Mouse (Mus musculus) liver, embryonic 13.5 days (tissue): Measurements from ENCODE around the gene Col9a2. TPM values are rescaled to one million over a fixed set of nuclear protein-coding genes. Genes with fewer than 3 reads are reported as not detected.

ENCODE experiments used
- ATAC-seq: fragments of 200-750 bp; cut with Nextera tagmentation; 2 replicates; pipeline ENCODE4 v1.8.0; 2017; ENCODE audit warnings: low read depth, mild to moderate bottlenecking, moderate number of reproducible peaks, moderate library complexity
- DNase-seq: peaks from one replicate; pipeline ENCODE4 v3.0.0; 2022
- H3K27ac ChIP-seq: fragments of 300-500 bp; sonication (generic); 2 replicates; pipeline ENCODE4 v1.5.1; 2015; ENCODE audit warnings: moderate library complexity, mild to moderate bottlenecking, inconsistent platforms
- H3K27me3 ChIP-seq: fragments of 300-500 bp; sonication (generic); 2 replicates; pipeline ENCODE4 v1.6.1; 2015; ENCODE audit warnings: mild to moderate bottlenecking, inconsistent platforms
- H3K36me3 ChIP-seq: fragments of 300-500 bp; sonication (generic); 2 replicates; pipeline ENCODE4 v1.6.1; 2015; ENCODE audit warnings: mild to moderate bottlenecking, inconsistent platforms
- H3K4me1 ChIP-seq: fragments of 300-500 bp; sonication (generic); replicated peaks from 2 replicates; pipeline ENCODE4 v1.6.1; 2015; ENCODE audit warnings: inconsistent platforms
- H3K4me2 ChIP-seq: fragments of 300-500 bp; sonication (generic); 2 replicates; pipeline ENCODE4 v1.6.1; 2015; ENCODE audit warnings: inconsistent platforms, mild to moderate bottlenecking, moderate library complexity
- H3K4me3 ChIP-seq: fragments of 300-500 bp; sonication (generic); replicated peaks from 2 replicates; pipeline ENCODE4 v1.5.1; 2015; ENCODE audit warnings: mild to moderate bottlenecking, inconsistent platforms
- H3K9ac ChIP-seq: fragments of 300-500 bp; sonication (generic); 2 replicates; pipeline ENCODE4 v1.6.1; 2015; ENCODE audit warnings: mild to moderate bottlenecking, inconsistent platforms
- H3K9me3 ChIP-seq: fragments of 300-500 bp; sonication (generic); replicated peaks from 2 replicates; pipeline ENCODE4 v1.6.1; 2016; ENCODE audit warnings: inconsistent platforms
- WGBS: fragments of 180-500 bp; shearing (Covaris S2); methylation state at CpG from one replicate; pipeline ENCODE4 v1.1.7; 2015; ENCODE audit not compliant: insufficient replicate concordance; 5-methylcytosine and 5-hydroxymethylcytosine counted together
- polyA plus RNA-seq: library from polyadenylated mRNA; unstranded; fragments of >200 nt; fragmentation: Nextera tagmentation; extraction: Ambion mirVana; gene quantifications from 2 replicates; pipeline ENCODE4 v1.2.1, GENCODE M21; 2015

Col9a2 gene
- polyA plus RNA-seq, 1 experiment from 2014 or later: 2.3 TPM

DNA sequence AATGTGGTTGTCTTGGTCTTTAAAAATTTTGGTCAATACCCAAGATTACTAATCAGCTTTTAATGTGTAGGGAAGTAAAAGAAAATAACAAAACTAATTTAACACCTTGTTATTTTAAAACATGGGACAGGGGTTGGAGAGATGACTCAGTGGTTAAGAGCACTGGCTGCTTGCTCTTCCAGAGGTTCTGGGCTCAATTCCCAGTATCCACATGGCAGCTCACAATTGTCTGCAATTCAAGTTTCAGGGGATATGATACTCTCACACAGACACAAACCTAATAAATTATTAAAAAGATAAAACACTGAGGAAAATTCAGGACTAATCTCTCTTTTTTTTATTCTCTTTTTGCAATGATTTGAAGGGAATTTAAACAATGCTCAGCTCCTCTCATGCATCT, 45.3 kb downstream of the Col9a2 start:
- H3K4me1 ChIP-seq: no peaks in the 10 kb centered on the region
- no peaks in the 10 kb centered on the region for H3K27me3 ChIP-seq
- H3K4me2 ChIP-seq: no peak overlapping the region
- H3K27ac ChIP-seq: no peak overlapping the region
- DNase-seq (no peak), ATAC-seq (no peak)
- peaks cover 67% of the 10 kb centered on the region for H3K36me3 ChIP-seq
- H3K4me3 ChIP-seq: no peak overlapping the region
- no peaks in the 10 kb centered on the region for H3K9me3 ChIP-seq
- H3K9ac ChIP-seq: no peak overlapping the region

DNA sequence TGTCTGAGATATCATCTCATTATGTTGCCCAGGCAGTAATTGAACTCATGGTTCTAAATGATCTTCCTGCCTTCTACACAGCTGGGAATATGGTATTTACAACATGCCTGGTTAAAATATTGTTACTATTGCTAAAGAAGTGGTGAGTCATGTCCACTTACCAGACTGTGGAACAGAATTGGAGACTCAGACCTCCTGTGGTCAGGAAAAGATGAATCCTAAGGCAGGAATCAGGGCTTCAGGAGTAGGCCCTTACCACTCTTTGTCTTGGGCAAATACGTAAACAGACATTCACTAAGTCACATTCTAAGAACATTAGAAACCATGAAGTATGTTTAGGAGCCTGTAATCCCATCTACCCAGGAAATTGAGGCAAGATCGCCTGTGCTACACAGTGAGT, 49.5 kb downstream of the Col9a2 start:
- DNase-seq (no peak), ATAC-seq (no peak)
- WGBS: 77% methylated on average over 2 of the region's 2 CpGs

DNA sequence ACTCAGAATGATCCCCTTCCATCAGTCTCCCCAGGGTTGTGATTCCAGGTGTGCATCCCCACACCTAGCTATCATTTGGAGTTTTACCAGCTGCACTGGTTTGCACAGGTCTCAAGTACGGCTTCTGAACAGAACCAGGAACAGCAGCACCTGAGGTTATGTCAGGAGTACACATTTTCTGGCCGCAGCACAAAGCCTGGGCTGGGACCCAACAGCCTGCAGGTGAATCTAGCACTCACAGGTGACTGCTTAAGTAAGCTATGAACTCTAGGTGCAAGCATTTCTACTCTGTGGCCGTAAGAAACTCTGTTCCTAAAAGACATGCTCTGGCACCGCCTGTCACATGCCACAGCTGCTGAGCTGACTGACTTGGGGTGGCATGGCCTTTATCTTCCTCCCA, 51.0 kb downstream of the Col9a2 start:
- Histone ChIP-seq H3K9ac (no peak overlapping the region), H3K27ac (no peak overlapping the region), H3K4me2 (no peak overlapping the region), H3K9me3 (no peaks in the 10 kb centered on the region), H3K4me3 (no peak overlapping the region), H3K27me3 (no peaks in the 10 kb centered on the region), H3K36me3 (peaks cover 65% of the 10 kb centered on the region), H3K4me1 (no peaks in the 10 kb centered on the region)
- no peak for DNase-seq
- WGBS: 80% methylated on average over 4 of the region's 4 CpGs
- ATAC-seq: no peak

More for the DNA sequence above, 49.5 kb downstream of the Col9a2 start:
- no peak overlapping the region for H3K27ac ChIP-seq
- H3K4me1 ChIP-seq: no peaks in the 10 kb centered on the region
- H3K4me3 ChIP-seq: no peak overlapping the region
- H3K4me2 ChIP-seq: no peak overlapping the region
- no peaks in the 10 kb centered on the region for H3K27me3 ChIP-seq
- no peaks in the 10 kb centered on the region for H3K9me3 ChIP-seq
- H3K9ac ChIP-seq: no peak overlapping the region
- peaks cover 61% of the 10 kb centered on the region for H3K36me3 ChIP-seq

DNA sequence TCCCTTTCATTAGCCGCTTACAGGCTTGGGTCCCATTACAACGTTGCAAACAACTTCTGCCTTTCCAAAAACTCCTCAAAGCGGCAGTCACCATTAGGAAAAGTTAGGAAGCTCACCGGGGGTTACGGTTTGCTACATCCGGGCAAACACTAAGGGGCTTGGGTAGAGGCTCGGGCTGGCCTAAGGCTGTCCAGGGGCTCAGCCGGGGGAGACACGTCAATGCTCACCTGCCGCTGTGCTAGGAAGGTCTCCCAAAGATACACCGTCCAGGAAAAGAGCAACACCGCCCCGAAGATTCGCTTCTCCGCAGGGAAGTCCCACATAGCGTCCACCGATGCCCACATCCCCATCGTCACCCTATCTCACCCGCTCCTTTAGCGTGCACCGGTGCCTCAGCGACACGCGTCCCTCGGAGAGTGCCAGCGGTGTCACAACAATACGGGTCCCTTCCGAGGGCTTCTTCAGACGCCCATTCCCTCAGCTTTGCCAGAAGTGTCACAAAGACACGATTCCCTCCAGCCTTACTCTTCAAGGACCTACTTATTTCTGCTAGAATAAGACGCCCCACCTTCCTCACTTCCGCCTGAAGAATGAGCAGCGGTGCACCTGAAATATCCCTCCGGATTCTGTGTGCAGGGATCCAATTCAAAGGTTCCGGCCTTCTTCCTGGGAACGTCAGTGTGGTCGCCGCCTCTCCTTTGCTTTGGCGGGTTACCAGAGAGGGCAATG, 58.6 kb downstream of the Col9a2 start, which contains the start of gene Zmpste24:
Gene Zmpste24, minus strand, starts transcription at position 592 of the 729 bp plus-strand sequence.
- peak; percentile 91 for ATAC-seq
- peak within 1 kb of the TSS; percentile 80 for H3K4me2 ChIP-seq
- peaks cover 12% of the 10 kb centered on the region for H3K4me1 ChIP-seq
- H3K4me3 ChIP-seq: peak within 1 kb of the TSS; percentile 91
- no peaks in the 10 kb centered on the region for H3K9me3 ChIP-seq
- peak within 1 kb of the TSS; percentile 88 for H3K9ac ChIP-seq
- peak within 1 kb of the TSS; percentile 79 for H3K27ac ChIP-seq
- under 1% methylated on average over 39 of the region's 39 CpGs for WGBS
- DNase-seq: peak; percentile 75
- no peaks in the 10 kb centered on the region for H3K27me3 ChIP-seq
- peaks cover 27% of the 10 kb centered on the region for H3K36me3 ChIP-seq

DNA sequence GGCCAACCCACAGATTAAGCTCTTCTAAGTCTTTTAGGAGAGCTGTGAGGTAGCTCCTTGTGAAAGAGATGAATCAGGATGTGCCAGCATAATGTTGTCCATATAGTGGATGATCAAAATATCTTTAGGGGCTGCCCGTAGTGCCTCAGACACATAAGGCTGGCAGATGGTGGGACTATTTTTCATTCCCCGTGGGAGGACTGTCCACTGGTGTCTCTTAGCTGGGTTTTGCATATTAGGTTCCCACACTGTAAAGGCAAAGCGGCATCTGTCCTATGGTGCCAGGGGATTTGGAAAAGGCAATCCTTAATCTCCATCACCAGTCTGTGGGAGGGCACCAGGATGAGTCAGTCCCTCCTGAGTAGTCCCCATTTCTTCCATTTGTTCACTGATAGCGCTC, 64.1 kb downstream of the Col9a2 start:
- ATAC-seq: no peak
- no peaks in the 10 kb centered on the region for H3K36me3 ChIP-seq

More for the DNA sequence above, 64.1 kb downstream of the Col9a2 start:
- H3K27me3 ChIP-seq: no peaks in the 10 kb centered on the region
- WGBS: 65% methylated on average over 4 of the region's 4 CpGs
- H3K4me1 ChIP-seq: no peaks in the 10 kb centered on the region; the same call in 1 of the 2 replicates
- H3K9me3 ChIP-seq: no peaks in the 10 kb centered on the region
- H3K27ac ChIP-seq: no peak overlapping the region
- no peak for DNase-seq
- no peak overlapping the region for H3K4me3 ChIP-seq
- H3K4me2 ChIP-seq: no peak overlapping the region
- H3K9ac ChIP-seq: no peak overlapping the region

Other genes with a start within 250 kb of the Col9a2 start
- 54.1 and 60.4 TPM in 2 replicates for gene Nfyc, start 207.8 kb upstream of the Col9a2 start, polyA plus RNA-seq
- gene Rims3, start 184.6 kb upstream of the Col9a2 start, polyA plus RNA-seq: 0.16 and 0.19 TPM in 2 replicates
- gene Exo5, start 114.4 kb upstream of the Col9a2 start, polyA plus RNA-seq: 8.0 and 9.7 TPM in 2 replicates
- gene Zfp69, start 87.7 kb upstream of the Col9a2 start, polyA plus RNA-seq: 1.8 and 2.0 TPM in 2 replicates
- 19.8 and 23.7 TPM in 2 replicates for gene Smap2, start 22.1 kb upstream of the Col9a2 start, polyA plus RNA-seq
- 23.4 and 30.2 TPM in 2 replicates for gene Zmpste24, start 58.9 kb downstream of the Col9a2 start, polyA plus RNA-seq
- gene Tmco2, start 69.8 kb downstream of the Col9a2 start, polyA plus RNA-seq: not detected in 2 replicates
- gene Rlf, start 175.7 kb downstream of the Col9a2 start, polyA plus RNA-seq: 9.7 and 11.8 TPM in 2 replicates